Mouse (Mus musculus) WW6 (cell line): Measurements from ENCODE around the gene Ube2s.
"Not testable (repeated sequence)": the region's sequence is repeated elsewhere in the genome, so short reads cannot be mapped to it uniquely, and the experiment has no call there.

Experiments used
- DNase-seq: peaks from one replicate; pipeline ENCODE4 v3.0.0-alpha.2; 2013; ENCODE audit warnings: low read depth, low spot score

The Ube2s gene

GRCm38 (mm10) chr7:4821690-4822089 lies 9.3 kb upstream of the Ube2s start:
- no peak for DNase-seq

- peak; percentile 75 for DNase-seq
Measured at GRCm38 (mm10) chr7:4820925-4821324, 8.5 kb upstream of the Ube2s start.

- no peak for DNase-seq
Measured at GRCm38 (mm10) chr7:4816559-4816958, 4.2 kb upstream of the Ube2s start.

GRCm38 (mm10) chr7:4813105-4813791 lies 858 bp upstream of the Ube2s start:
- DNase-seq, result no peak

GRCm38 (mm10) chr7:4811842-4812302 lies 518 bp downstream of the Ube2s start:
- DNase-seq, result no peak

GRCm38 (mm10) chr7:4811131-4811530 lies 1.3 kb downstream of the Ube2s start:
- DNase-seq, result not testable (repeated sequence)

- no peak for DNase-seq
Measured at GRCm38 (mm10) chr7:4806716-4807115, 5.7 kb downstream of the Ube2s start.

GRCm38 (mm10) chr7:4802247-4802646 lies 10.1 kb downstream of the Ube2s start:
- DNase-seq, result no peak

GRCm38 (mm10) chr7:4795767-4796433 lies 16.5 kb downstream of the Ube2s start:
- no peak for DNase-seq

- DNase-seq, result no peak
Measured at GRCm38 (mm10) chr7:4794631-4795168, 17.7 kb downstream of the Ube2s start.

- DNase-seq, result no peak
Measured at GRCm38 (mm10) chr7:4793674-4794073, 18.7 kb downstream of the Ube2s start.

GRCm38 (mm10) chr7:4793248-4793647 lies 19.1 kb downstream of the Ube2s start:
- not testable (repeated sequence) for DNase-seq

GRCm38 (mm10) chr7:4792278-4793212 lies 19.8 kb downstream of the Ube2s start, which contains the start of gene Rpl28:
Gene Rpl28 (plus strand): TSS chr7:4792874.
- DNase-seq, result peak; percentile 90

GRCm38 (mm10) chr7:4789436-4789935 lies 22.9 kb downstream of the Ube2s start, which contains the start of gene Tmem238:
Gene Tmem238 (minus strand): TSS chr7:4789656.
- DNase-seq, result no peak

GRCm38 (mm10) chr7:4788499-4789435 lies 23.6 kb downstream of the Ube2s start:
- DNase-seq, result no peak

- no peak for DNase-seq
Measured at GRCm38 (mm10) chr7:4783667-4784268, 28.6 kb downstream of the Ube2s start.

- no peak for DNase-seq
Measured at GRCm38 (mm10) chr7:4782759-4783158, 29.6 kb downstream of the Ube2s start, which contains the start of the genes Il11 and Tmem190. Gene Il11 (minus strand): TSS chr7:4782859. Gene Tmem190 (plus strand): TSS chr7:4782937.

- no peak for DNase-seq
Measured at GRCm38 (mm10) chr7:4782130-4782529, 30.3 kb downstream of the Ube2s start.

GRCm38 (mm10) chr7:4779921-4780320 lies 32.5 kb downstream of the Ube2s start:
- no peak for DNase-seq
